Mouse (Mus musculus) lung, postnatal 0 days (tissue): Measurements from ENCODE around the gene Smap1. TPM values are rescaled to one million over a fixed set of nuclear protein-coding genes. Genes with fewer than 3 reads are reported as not detected.
A peak's percentile ranks its signal among the peaks of the same experiment; 100 is the strongest.

ENCODE experiments used
- ATAC-seq: fragments of 200-750 bp; cut with Nextera tagmentation; 2 replicates; pipeline ENCODE4 v1.8.0; 2017; ENCODE audit warnings: moderate library complexity
- DNase-seq: peaks from one replicate; pipeline ENCODE4 v3.0.0-alpha.2; 2016; ENCODE audit warnings: low spot score
- H3K27ac ChIP-seq: fragments of 300-500 bp; sonication (generic); 2 replicates; pipeline ENCODE4 v1.5.1; 2014; ENCODE audit warnings: antibody characterized with exemption, mild to moderate bottlenecking, low read length, mixed read lengths
- H3K27me3 ChIP-seq: fragments of 300-500 bp; sonication (generic); replicated peaks from 2 replicates; pipeline ENCODE4 v1.6.1; 2014; ENCODE audit warnings: low read length, mixed read lengths; ENCODE audit not compliant: insufficient read depth
- H3K36me3 ChIP-seq: fragments of 300-500 bp; sonication (generic); 2 replicates; pipeline ENCODE4 v1.6.1; 2014; ENCODE audit warnings: low read length, mixed read lengths; ENCODE audit not compliant: insufficient read depth
- H3K4me1 ChIP-seq: fragments of 300-500 bp; sonication (generic); 2 replicates; pipeline ENCODE4 v1.6.1; 2014; ENCODE audit warnings: antibody characterized with exemption, low read depth, low read length, mixed read lengths; ENCODE audit not compliant: insufficient read depth
- H3K4me2 ChIP-seq: fragments of 300-500 bp; sonication (generic); replicated peaks from 2 replicates; pipeline ENCODE4 v1.6.1; 2014; ENCODE audit warnings: low read depth, mild to moderate bottlenecking, low read length, moderate library complexity, mixed read lengths
- H3K4me3 ChIP-seq: fragments of 300-500 bp; sonication (generic); 2 replicates; pipeline ENCODE4 v1.5.1; 2014; ENCODE audit warnings: low read depth, low read length
- H3K9ac ChIP-seq: fragments of 300-500 bp; sonication (generic); replicated peaks from 2 replicates; pipeline ENCODE4 v1.6.1; 2014; ENCODE audit warnings: low read depth, mild to moderate bottlenecking
- H3K9me3 ChIP-seq: fragments of 300-500 bp; sonication (generic); 2 replicates; pipeline ENCODE4 v1.6.1; 2016; ENCODE audit warnings: low read length, mixed read lengths
- CTCF ChIP-seq: IDR thresholded peaks from 2 replicates; pipeline ENCODE4 v1.5.1; 2016; ENCODE audit warnings: antibody characterized with exemption, mild to moderate bottlenecking
- EP300 ChIP-seq: IDR thresholded peaks from 2 replicates; pipeline ENCODE4 v1.6.1; 2016; ENCODE audit warnings: antibody characterized with exemption, mild to moderate bottlenecking, control low read depth
- WGBS: fragments of 180-500 bp; shearing (Covaris S2); extraction: QIAGEN DNeasy Blood & Tissue Kit; methylation state at CpG from one replicate; pipeline ENCODE4 v1.1.7; 2014; 5-methylcytosine and 5-hydroxymethylcytosine counted together
- polyA plus RNA-seq: library from polyadenylated mRNA; unstranded; fragments of >200 nt; fragmentation: Nextera tagmentation; extraction: Ambion mirVana; gene quantifications from 2 replicates; pipeline ENCODE4 v1.2.1, GENCODE M21; 2015

Gene Smap1
- polyA plus RNA-seq, 1 experiment from 2014 or later = 55.1 TPM

DNA sequence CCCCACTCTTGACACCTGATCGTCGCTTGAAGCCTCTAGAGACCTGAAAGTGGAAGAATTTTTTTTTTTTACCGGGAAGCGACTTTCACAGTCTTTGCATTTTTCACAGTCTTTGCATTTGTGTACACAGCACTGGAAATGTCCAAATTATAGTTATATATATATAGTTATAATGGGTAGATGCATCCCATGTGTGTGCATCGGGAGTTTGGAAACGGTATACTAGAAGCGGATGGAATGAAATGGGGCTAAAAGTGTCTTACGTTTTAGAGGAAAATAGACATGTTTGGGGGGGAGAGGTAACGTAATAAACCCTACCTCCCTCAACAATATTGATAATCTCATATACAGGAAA lies 390 bp upstream of the Smap1 start:
- ATAC-seq (no peak), DNase-seq (no peak)
- peak overlapping the region; percentile 90; the same call in 1 of the 2 replicates for H3K9ac ChIP-seq
- H3K4me3 ChIP-seq = peak overlapping the region; percentile 88
- H3K27me3 ChIP-seq = no peaks in the 10 kb centered on the region
- WGBS = 32% methylated on average over 9 of the region's 9 CpGs
- H3K4me2 ChIP-seq = peak overlapping the region; percentile 69
- peak overlapping the region; percentile 96; the same call in 1 of the 2 replicates for H3K27ac ChIP-seq
- no peaks in the 10 kb centered on the region; the same call in 1 of the 2 replicates for H3K4me1 ChIP-seq
- no peak for TF ChIP-seq CTCF
- no peaks in the 10 kb centered on the region for H3K36me3 ChIP-seq
- peaks cover 10% of the 10 kb centered on the region; the same call in 1 of the 2 replicates for H3K9me3 ChIP-seq

DNA sequence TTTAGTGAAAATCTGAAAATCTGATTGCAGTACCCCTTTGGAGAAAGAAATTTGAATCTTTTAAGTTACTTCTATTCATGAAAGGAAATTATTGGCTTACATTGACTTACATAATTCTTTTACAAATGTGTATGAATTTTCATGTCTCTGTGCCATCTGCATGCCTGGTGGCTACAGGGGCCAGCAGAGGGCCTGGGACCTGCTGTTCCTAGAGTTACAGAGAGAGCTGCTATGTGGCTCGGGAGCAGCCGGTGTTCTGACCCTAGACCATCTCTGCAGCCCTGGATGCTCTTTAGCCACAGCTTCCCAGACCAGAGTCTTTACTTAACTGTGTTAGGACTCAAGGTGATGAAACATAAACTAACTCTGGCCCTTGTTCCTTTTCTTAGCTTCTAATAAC lies 1.8 kb downstream of the Smap1 start:
- peak; percentile 27 for DNase-seq
- 16% methylated on average over 2 of the region's 2 CpGs for WGBS
- H3K4me3 ChIP-seq = no peak overlapping the region
- H3K27ac ChIP-seq = no peak overlapping the region
- H3K27me3 ChIP-seq = no peaks in the 10 kb centered on the region
- no peaks in the 10 kb centered on the region for H3K9me3 ChIP-seq
- no peaks in the 10 kb centered on the region; the same call in 1 of the 2 replicates for H3K4me1 ChIP-seq
- H3K36me3 ChIP-seq = no peaks in the 10 kb centered on the region
- TF ChIP-seq EP300 (no peak), CTCF (peak; percentile 41)
- peak overlapping the region; percentile 30 for H3K4me2 ChIP-seq
- no peak overlapping the region for H3K9ac ChIP-seq
- no peak for ATAC-seq

DNA sequence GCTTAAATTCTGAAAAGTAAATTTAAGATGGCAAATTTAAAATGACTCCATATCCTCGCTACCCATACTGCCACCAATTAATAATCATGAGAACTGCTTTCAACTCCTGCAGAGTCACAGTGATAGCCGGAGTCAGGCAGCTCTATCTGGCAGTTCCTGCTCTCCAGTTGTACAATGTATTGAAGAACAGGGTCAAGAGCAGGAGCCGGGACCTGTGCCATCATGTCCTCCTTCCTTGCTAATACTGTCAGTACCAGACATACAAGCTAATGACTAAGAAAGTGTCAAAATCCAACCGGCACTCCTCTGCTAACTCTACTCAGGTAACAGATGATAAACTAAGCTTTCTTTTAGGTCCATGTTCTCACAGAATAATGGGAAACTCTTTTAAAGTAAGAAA lies 3.0 kb downstream of the Smap1 start:
- no peaks in the 10 kb centered on the region for H3K27me3 ChIP-seq
- no peaks in the 10 kb centered on the region for H3K9me3 ChIP-seq
- ATAC-seq (no peak), DNase-seq (no peak)
- WGBS = 77% methylated on average over 4 of the region's 4 CpGs
- H3K4me2 ChIP-seq = no peak overlapping the region
- no peak overlapping the region for H3K9ac ChIP-seq
- no peak overlapping the region for H3K27ac ChIP-seq
- no peaks in the 10 kb centered on the region for H3K36me3 ChIP-seq
- no peak overlapping the region for H3K4me3 ChIP-seq
- H3K4me1 ChIP-seq = no peaks in the 10 kb centered on the region; the same call in 1 of the 2 replicates
- TF ChIP-seq EP300 = no peak
- no peak for TF ChIP-seq CTCF

- Histone ChIP-seq H3K9ac (no peak overlapping the region), H3K4me1 (no peaks in the 10 kb centered on the region; the same call in 1 of the 2 replicates), H3K36me3 (no peaks in the 10 kb centered on the region), H3K27me3 (no peaks in the 10 kb centered on the region), H3K27ac (no peak overlapping the region), H3K4me2 (no peak overlapping the region), H3K9me3 (no peaks in the 10 kb centered on the region), H3K4me3 (no peak overlapping the region)
- 79% methylated on average over 4 of the region's 4 CpGs for WGBS
- TF ChIP-seq EP300 (no peak), CTCF (no peak)
- no peak for DNase-seq
- no peak for ATAC-seq
These were observed 6.6 kb downstream of the Smap1 start for GRCm38 (mm10) chr1:23915483-23915882.

- H3K4me1 ChIP-seq = no peaks in the 10 kb centered on the region; the same call in 1 of the 2 replicates
- ATAC-seq = peak; percentile 67
- no peaks in the 10 kb centered on the region for H3K9me3 ChIP-seq
- H3K36me3 ChIP-seq = no peaks in the 10 kb centered on the region
- no peak overlapping the region for H3K4me3 ChIP-seq
- 72% methylated on average over 2 of the region's 2 CpGs for WGBS
- no peak overlapping the region for H3K9ac ChIP-seq
- H3K27ac ChIP-seq = no peak overlapping the region
- DNase-seq = peak; percentile 75
- no peak for TF ChIP-seq CTCF
- no peak overlapping the region for H3K4me2 ChIP-seq
- no peaks in the 10 kb centered on the region for H3K27me3 ChIP-seq
These were observed 9.1 kb downstream of the Smap1 start for GRCm38 (mm10) chr1:23912988-23913387.

GRCm38 (mm10) chr1:23906082-23906481 lies 16.0 kb downstream of the Smap1 start:
- Histone ChIP-seq H3K36me3 (no peaks in the 10 kb centered on the region), H3K9me3 (no peaks in the 10 kb centered on the region), H3K4me1 (no peaks in the 10 kb centered on the region), H3K9ac (no peak overlapping the region), H3K27ac (no peak overlapping the region), H3K27me3 (no peaks in the 10 kb centered on the region), H3K4me3 (no peak overlapping the region), H3K4me2 (no peak overlapping the region)
- ATAC-seq (no peak), DNase-seq (peak; percentile 44)
- no peak for TF ChIP-seq EP300
- TF ChIP-seq CTCF = peak; percentile 60

GRCm38 (mm10) chr1:23903340-23903739 lies 18.8 kb downstream of the Smap1 start:
- no peak overlapping the region for H3K9ac ChIP-seq
- H3K4me3 ChIP-seq = no peak overlapping the region
- no peaks in the 10 kb centered on the region for H3K4me1 ChIP-seq
- ATAC-seq = no peak
- H3K36me3 ChIP-seq = no peaks in the 10 kb centered on the region
- H3K9me3 ChIP-seq = no peaks in the 10 kb centered on the region
- no peaks in the 10 kb centered on the region for H3K27me3 ChIP-seq
- WGBS = 82% methylated on average over 3 of the region's 3 CpGs
- H3K27ac ChIP-seq = no peak overlapping the region
- H3K4me2 ChIP-seq = no peak overlapping the region
- no peak for DNase-seq
- TF ChIP-seq EP300 (no peak), CTCF (no peak)
